Mouse (Mus musculus) bone marrow, adult 2 months (tissue): ENCODE measurements around the gene Wdfy2. TPM values are rescaled to one million over a fixed set of nuclear protein-coding genes. Genes with fewer than 3 reads are reported as not detected.

Experiments
- H3K27ac ChIP-seq: fragments of 200-500 bp; 2 replicates; pipeline ENCODE4 v1.5.1; 2012; ENCODE audit warnings: low read depth, mild to moderate bottlenecking, control low read depth, inconsistent platforms, low read length; ENCODE audit not compliant: control insufficient read depth, poor library complexity, insufficient read depth
- H3K4me1 ChIP-seq: fragments of 200-500 bp; 2 replicates; pipeline ENCODE4 v1.6.1; 2011; ENCODE audit warnings: low read length; ENCODE audit not compliant: control insufficient read depth, insufficient read depth
- H3K4me3 ChIP-seq: fragments of 200-500 bp; replicated peaks from 2 replicates; pipeline ENCODE3; 2011; ENCODE audit warnings: mild to moderate bottlenecking, low read depth, low read length, control low read depth; ENCODE audit not compliant: control insufficient read depth
- CTCF ChIP-seq: fragments of 200-500 bp; IDR thresholded peaks from 2 replicates; pipeline ENCODE4 v1.5.1; 2011; ENCODE audit warnings: low read length, control low read depth; ENCODE audit not compliant: control insufficient read depth, insufficient read depth
- POLR2A ChIP-seq: fragments of 200-500 bp; IDR thresholded peaks from 2 replicates; pipeline ENCODE4 v1.6.1; 2011; ENCODE audit warnings: low read depth, mild to moderate bottlenecking, control low read depth, low read length, borderline replicate concordance; ENCODE audit not compliant: control insufficient read depth
- WGBS: fragments of 180-500 bp; shearing (Covaris S2); methylation state at CpG from one replicate; pipeline ENCODE4 v1.1.7; 2018; 5-methylcytosine and 5-hydroxymethylcytosine counted together
- polyA plus RNA-seq: library from polyadenylated mRNA; stranded (reverse); fragments of >200 nt; gene quantifications from 2 replicates; pipeline ENCODE4 v1.2.4, GENCODE M21; 2011; ENCODE audit warnings: low replicate concordance; ENCODE audit not compliant: missing spikeins, insufficient read depth, insufficient read length

Wdfy2 gene
- polyA plus RNA-seq, 1 experiment, result 15.0 TPM

GRCm38 (mm10) chr14:62878634-62879430 is 41.4 kb downstream of the Wdfy2 start:
- no peak for TF ChIP-seq POLR2A
- no peak for TF ChIP-seq CTCF
- WGBS, result 43% methylated on average over 7 of the region's 7 CpGs
- Histone ChIP-seq H3K27ac (no peak overlapping the region; the same call in 1 of the 2 replicates), H3K4me1 (peaks cover 3% of the 10 kb centered on the region; the same call in 1 of the 2 replicates), H3K4me3 (no peak overlapping the region)

GRCm38 (mm10) chr14:62879497-62879896 is 42.0 kb downstream of the Wdfy2 start:
- Histone ChIP-seq H3K27ac (no peak overlapping the region), H3K4me3 (no peak overlapping the region), H3K4me1 (peaks cover 3% of the 10 kb centered on the region; the same call in 1 of the 2 replicates)
- TF ChIP-seq POLR2A, result no peak
- peak; percentile 60 for TF ChIP-seq CTCF
- 16% methylated on average over 5 of the region's 5 CpGs for WGBS

- peaks cover 3% of the 10 kb centered on the region; the same call in 1 of the 2 replicates for H3K4me1 ChIP-seq
- no peak overlapping the region for H3K27ac ChIP-seq
- no peak overlapping the region for H3K4me3 ChIP-seq
- TF ChIP-seq POLR2A, result no peak
- no peak for TF ChIP-seq CTCF
- 54% methylated on average over 5 of the region's 5 CpGs for WGBS
Observed at GRCm38 (mm10) chr14:62880084-62880851, 42.8 kb downstream of the Wdfy2 start.

- H3K4me3 ChIP-seq, result no peak overlapping the region
- H3K4me1 ChIP-seq, result peaks cover 3% of the 10 kb centered on the region; the same call in 1 of the 2 replicates
- TF ChIP-seq POLR2A, result no peak
- TF ChIP-seq CTCF, result no peak
- WGBS, result 69% methylated on average over 4 of the region's 4 CpGs
- no peak overlapping the region for H3K27ac ChIP-seq
Observed at GRCm38 (mm10) chr14:62882061-62882614, 44.7 kb downstream of the Wdfy2 start.

- TF ChIP-seq POLR2A, result no peak
- no peak for TF ChIP-seq CTCF
- Histone ChIP-seq H3K4me3 (no peak overlapping the region), H3K27ac (no peak overlapping the region), H3K4me1 (peaks cover 2% of the 10 kb centered on the region; the same call in 1 of the 2 replicates)
- 52% methylated on average over 1 of the region's 1 CpGs for WGBS
Observed at GRCm38 (mm10) chr14:62883551-62883950, 46.1 kb downstream of the Wdfy2 start.

- Histone ChIP-seq H3K4me1 (no peaks in the 10 kb centered on the region), H3K4me3 (no peak overlapping the region), H3K27ac (no peak overlapping the region)
- no peak for TF ChIP-seq POLR2A
- TF ChIP-seq CTCF, result no peak
- 71% methylated on average over 5 of the region's 5 CpGs for WGBS
Observed at GRCm38 (mm10) chr14:62884171-62884570, 46.7 kb downstream of the Wdfy2 start.

GRCm38 (mm10) chr14:62884639-62885038 is 47.2 kb downstream of the Wdfy2 start:
- Histone ChIP-seq H3K27ac (no peak overlapping the region), H3K4me3 (no peak overlapping the region), H3K4me1 (no peaks in the 10 kb centered on the region)
- 72% methylated on average over 1 of the region's 1 CpGs for WGBS
- TF ChIP-seq POLR2A, result no peak
- no peak for TF ChIP-seq CTCF

GRCm38 (mm10) chr14:62885146-62885545 is 47.7 kb downstream of the Wdfy2 start:
- H3K4me1 ChIP-seq, result no peaks in the 10 kb centered on the region
- 89% methylated on average over 2 of the region's 2 CpGs for WGBS
- H3K4me3 ChIP-seq, result no peak overlapping the region
- H3K27ac ChIP-seq, result no peak overlapping the region
- TF ChIP-seq CTCF (no peak), POLR2A (no peak)
